Mouse (Mus musculus) cortical plate, adult 2 months (tissue): ENCODE results near the gene Eef1b2.

ENCODE experiments used
- CTCF ChIP-seq: fragments of 200-500 bp; IDR thresholded peaks from 2 replicates; pipeline ENCODE4 v1.5.1; 2011; ENCODE audit warnings: mild to moderate bottlenecking, control low read depth, low read length; ENCODE audit not compliant: insufficient read depth; ENCODE audit errors: extremely low read depth
- POLR2A ChIP-seq: fragments of 200-500 bp; IDR thresholded peaks from 2 replicates; pipeline ENCODE4 v1.6.1; 2011; ENCODE audit warnings: mild to moderate bottlenecking, low read length, control low read depth; ENCODE audit not compliant: insufficient read depth; ENCODE audit errors: extremely low read depth

DNA sequence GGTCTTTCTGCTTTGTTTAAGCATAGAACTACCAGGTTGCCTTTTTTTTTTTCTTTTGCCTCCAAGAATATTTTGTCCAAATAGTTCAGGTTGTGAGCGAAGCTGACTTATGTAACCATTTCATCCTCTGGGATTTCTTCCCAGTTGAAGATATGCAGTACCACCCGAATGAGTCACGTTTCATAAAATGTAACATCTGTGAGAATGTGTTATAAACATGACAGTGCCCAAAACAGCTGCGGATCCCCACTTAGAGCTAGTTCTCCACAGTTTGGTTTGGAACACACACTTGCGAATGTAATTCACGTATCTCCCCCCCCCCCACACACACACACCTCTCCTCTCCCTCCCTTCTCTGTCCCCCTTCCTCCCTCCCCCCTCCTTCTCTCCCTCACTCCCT is 22.8 kb downstream of the Eef1b2 start:
- no peak for TF ChIP-seq POLR2A
- TF ChIP-seq CTCF, result no peak
